Mouse (Mus musculus): Measurements from ENCODE around the gene Gabbr2.

DNA sequence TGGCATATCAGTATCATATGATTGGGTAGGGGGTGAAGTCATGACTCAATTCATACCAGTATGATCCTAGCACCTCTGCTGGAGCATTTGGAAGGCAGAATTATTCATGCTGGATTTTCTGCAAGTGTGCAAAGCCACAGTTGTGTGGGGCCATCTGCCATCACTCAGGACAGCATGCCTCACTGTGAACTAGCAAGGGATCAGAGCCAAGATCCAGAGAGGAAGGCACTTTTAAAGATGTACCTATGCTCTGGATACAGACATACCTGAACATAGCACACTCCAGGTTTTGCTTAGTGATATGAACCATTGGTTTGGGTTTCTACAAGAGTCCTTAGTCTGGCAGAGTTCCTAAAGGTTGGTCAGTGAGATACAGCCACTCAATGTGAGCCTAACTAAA is 5.6 kb downstream of the Gabbr2 start:
- TF ChIP-seq CTCF (IDR thresholded peaks at IDR 0.05; ENCODE audit: control insufficient read depth, insufficient read depth, insufficient replicate concordance, low read depth, low read length) (no peak), POLR2A (IDR thresholded peaks at IDR 0.05; ENCODE audit: control insufficient read depth, low read depth, low read length) (no peak)

All from testis, adult 2 months (tissue).